Mouse (Mus musculus): ENCODE results near the gene Adprhl1. TPM values are rescaled to one million over a fixed set of nuclear protein-coding genes. Genes with fewer than 3 reads are reported as not detected.

Gene Adprhl1
- total RNA-seq, 2 experiments from 2014 or later = 47.4 to 71.2 TPM

- intact Hi-C loops (cut with DNase I) = no loop called here
- no peak for DNase-seq
Observed at GRCm38 (mm10) chr8:13234803-13235202, 19.2 kb downstream of the Adprhl1 start.

GRCm38 (mm10) chr8:13230471-13230870 is 23.5 kb downstream of the Adprhl1 start:
- intact Hi-C loops (cut with DNase I) = no loop called here
- DNase-seq = no peak

DNA sequence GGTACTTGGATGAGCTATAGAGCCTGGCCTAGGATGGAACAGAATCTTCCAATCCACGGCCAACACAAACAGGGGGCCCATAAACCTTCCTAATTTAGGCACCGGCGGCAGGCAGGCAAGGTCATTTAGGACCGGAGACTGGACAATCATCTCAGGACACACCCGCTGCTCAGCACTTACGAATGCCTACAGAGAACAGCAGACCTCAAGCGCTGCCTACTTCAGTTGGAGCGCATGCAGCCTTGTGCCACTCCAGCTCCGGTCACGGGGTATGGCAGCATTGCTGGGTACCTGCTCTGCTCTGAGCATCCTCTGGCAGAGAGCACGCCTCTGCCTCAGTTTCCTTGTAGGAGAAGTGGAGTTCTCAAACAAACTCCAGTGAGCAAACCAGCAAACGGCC is 24.2 kb downstream of the Adprhl1 start:
- intact Hi-C loops (cut with DNase I) = loop anchor here (10.0 kb wide), 1 partner anchor 255 kb away; no protein-coding TSS in a partner anchor
- DNase-seq = no peak

GRCm38 (mm10) chr8:13228923-13229610 is 24.9 kb downstream of the Adprhl1 start:
- no peak for DNase-seq
- intact Hi-C loops (cut with DNase I) = loop anchor here (10.0 kb wide), 1 partner anchor 254 kb away; no protein-coding TSS in a partner anchor

- no peak for DNase-seq
- intact Hi-C loops (cut with DNase I) = loop anchor here (10.0 kb wide), 1 partner anchor 252 kb away; no protein-coding TSS in a partner anchor
Observed at GRCm38 (mm10) chr8:13227184-13227583, 26.8 kb downstream of the Adprhl1 start.

- DNase-seq = no peak
- intact Hi-C loops (cut with DNase I) = loop anchor here (10.0 kb wide), 1 partner anchor 251 kb away; no protein-coding TSS in a partner anchor
Observed at GRCm38 (mm10) chr8:13226288-13226687, 27.7 kb downstream of the Adprhl1 start.

DNA sequence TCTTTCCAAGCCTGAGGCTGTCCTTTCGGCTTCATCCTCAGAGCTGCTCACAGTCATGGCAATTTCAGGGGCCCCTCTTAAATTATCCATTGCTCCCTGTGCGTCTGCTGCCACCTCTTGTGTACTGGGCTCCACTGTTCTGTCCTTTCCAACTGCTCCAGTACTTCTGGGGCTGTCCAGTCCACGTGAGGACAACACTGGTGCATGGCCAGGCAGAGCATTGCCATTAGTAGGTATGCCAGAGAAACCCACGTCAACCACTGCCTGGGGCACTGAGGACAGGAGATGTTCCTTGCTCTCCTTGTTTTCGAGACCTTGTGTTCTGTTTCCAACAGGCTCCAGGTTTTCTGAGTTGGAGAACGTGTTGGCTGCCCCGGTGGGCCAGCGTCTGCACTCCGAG is 29.5 kb downstream of the Adprhl1 start:
- no peak for DNase-seq
- intact Hi-C loops (cut with DNase I) = loop anchor here (10.0 kb wide), 1 partner anchor 250 kb away; no protein-coding TSS in a partner anchor

- intact Hi-C loops (cut with DNase I) = no loop called here
- DNase-seq = no peak
Observed at GRCm38 (mm10) chr8:13218441-13218840, 35.5 kb downstream of the Adprhl1 start.

DNA sequence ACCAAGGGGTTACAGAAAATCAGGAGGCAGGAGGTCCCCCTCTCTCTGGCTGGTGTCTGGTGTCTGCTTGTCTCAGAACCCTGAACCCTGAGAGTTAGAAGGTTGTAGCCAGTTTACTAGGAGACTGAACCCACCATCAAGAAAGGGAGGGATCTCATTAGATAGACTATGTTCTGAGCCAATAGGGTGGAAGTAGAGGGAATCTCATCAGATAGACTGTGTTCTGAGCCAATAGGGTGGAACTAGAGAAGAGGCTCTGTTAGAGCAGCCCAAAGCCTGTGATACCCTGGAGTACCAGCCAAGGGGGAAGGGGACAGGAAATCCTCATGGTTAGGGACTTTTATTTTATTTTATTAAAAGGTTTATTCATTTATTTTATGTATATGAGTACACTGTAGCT is 36.0 kb downstream of the Adprhl1 start:
- intact Hi-C loops (cut with DNase I) = no loop called here
- DNase-seq = no peak

- intact Hi-C loops (cut with DNase I) = no loop called here
- DNase-seq = no peak
Observed at GRCm38 (mm10) chr8:13217093-13217492, 36.9 kb downstream of the Adprhl1 start.

DNA sequence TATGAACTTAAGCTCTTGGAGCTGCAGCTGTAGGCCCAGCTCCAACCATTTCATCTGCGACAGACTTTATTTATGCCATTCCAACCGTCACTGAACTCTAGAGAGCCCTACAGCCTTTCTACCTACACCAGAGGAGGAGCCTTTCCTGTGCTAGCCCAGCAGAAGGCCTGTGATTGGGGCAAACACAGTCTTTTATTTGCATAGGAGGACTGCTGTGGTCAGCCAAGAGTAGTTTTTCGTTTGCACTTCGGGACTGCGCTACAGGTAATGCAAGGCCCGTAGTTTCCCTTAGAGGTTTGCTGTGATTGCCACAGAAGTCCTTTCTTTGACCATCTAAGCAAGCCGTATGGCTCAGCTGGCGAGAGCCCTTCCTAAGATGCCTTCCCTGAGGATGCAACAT is 37.6 kb downstream of the Adprhl1 start:
- DNase-seq = no peak
- intact Hi-C loops (cut with DNase I) = no loop called here

DNA sequence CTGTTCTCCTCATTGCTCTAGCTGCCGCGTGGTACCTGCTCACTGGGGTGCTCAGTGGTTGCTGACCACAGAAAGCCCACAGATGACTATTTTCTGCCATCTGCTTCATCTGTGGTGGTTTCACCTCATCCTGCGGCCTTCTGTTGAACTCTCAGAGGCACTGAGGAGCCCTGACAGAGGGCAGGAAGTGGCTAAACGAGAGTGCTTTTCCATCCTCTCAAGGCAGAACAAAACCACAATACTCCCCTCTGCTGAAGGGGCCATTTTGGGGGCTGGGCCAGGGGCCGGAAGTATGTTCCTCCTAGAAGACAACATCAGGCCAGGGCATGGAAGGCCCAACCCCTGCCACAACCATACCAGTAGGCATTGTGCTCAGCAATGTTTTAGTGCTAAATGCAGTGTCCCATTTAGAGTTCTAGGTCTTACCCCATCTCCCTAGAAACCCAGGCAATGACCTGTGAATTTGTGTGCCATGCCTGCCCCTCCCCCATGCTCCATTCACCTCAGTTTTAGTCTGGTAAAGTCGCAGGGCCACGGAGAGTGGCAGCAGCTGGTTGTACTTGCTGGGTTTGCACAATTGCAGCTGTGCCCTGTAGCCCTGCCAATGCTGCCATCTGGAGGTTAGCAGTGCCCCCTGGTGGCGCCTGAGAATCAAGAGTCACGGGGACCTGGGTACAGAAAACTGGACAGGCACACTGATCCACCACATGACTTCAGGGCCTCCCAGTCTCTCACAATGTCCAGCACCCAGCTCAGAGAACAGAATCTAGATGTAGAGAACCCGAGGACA is 40.3 kb downstream of the Adprhl1 start:
- peak; percentile 87 to 95 for DNase-seq
- intact Hi-C loops (cut with DNase I) = loop anchor here (2.0 to 5.0 kb wide), 2 partner anchors 41 to 106 kb away; partner anchors contain the start of genes Adprhl1, Cul4a and Pcid2

- peak in 1 of 2 experiments; percentile 38 for DNase-seq
- intact Hi-C loops (cut with DNase I) = loop anchor here (5.0 to 10.0 kb wide), 4 partner anchors 37 to 102 kb away; partner anchors contain the start of genes Cul4a, Lamp1 and Pcid2
Observed at GRCm38 (mm10) chr8:13209770-13210169, 44.2 kb downstream of the Adprhl1 start.

DNA sequence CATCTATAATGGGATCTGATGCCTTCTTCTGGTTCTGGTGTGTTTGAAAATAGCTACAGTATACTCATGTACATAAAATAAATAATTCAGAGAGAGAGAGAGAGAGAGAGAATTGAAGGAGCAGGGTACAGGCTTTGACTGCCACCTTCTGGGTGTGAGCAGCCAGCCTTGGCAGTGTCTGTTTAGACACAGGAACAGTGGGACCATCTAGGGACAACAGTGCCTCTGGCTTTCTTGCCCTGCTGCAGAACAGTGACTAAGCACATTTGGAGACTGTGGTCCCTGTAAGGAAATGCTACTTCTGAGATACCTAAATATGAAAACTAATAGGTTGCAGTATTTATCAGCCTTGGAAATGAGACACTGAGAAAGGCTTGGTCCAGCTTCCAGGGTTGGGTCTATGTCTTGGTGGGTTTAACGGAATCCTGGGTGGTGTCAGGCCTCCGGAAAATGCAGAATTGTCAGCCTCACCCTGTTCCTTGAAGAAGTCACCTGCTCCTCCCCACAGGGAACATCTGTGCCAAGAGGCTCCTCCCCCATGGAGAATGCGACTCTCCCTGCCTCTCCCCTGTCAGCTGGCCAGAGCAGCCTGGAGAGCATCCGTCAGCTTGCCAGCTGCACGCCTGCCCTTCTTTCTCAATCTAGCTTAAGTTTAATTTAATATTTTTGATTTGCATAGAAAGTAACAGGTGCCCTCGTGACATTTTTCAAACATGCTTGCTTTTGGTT is 45.2 kb downstream of the Adprhl1 start:
- intact Hi-C loops (cut with DNase I) = loop anchor here (5.0 to 10.0 kb wide), 3 partner anchors 36 to 76 kb away; partner anchors contain the start of gene Lamp1

DNA sequence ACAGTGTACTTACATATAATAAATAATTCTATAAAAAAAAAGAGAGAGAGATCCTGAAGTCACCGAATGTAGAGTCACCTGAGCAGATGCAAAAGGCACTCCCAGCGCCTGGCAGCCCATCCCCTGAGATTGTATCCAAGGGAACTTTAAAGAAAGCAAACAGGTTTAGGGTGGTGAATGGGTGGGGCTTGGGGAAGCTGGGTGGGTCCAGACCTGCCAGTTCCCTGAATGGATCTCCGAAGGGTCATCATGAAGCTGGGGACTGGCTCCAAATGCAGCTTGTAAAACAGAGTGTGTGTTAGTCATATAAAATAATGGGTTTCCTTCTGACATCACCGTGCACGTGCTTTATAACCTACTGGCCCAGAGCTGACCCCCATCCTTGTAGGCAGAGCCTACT is 47.7 kb downstream of the Adprhl1 start:
- no peak for DNase-seq
- intact Hi-C loops (cut with DNase I) = loop anchor here (2.0 to 10.0 kb wide), 4 partner anchors 17 to 74 kb away; partner anchors contain the start of gene Lamp1

More for the DNA sequence above, 45.2 kb downstream of the Adprhl1 start:
- DNase-seq = peak; percentile 49 to 77

DNA sequence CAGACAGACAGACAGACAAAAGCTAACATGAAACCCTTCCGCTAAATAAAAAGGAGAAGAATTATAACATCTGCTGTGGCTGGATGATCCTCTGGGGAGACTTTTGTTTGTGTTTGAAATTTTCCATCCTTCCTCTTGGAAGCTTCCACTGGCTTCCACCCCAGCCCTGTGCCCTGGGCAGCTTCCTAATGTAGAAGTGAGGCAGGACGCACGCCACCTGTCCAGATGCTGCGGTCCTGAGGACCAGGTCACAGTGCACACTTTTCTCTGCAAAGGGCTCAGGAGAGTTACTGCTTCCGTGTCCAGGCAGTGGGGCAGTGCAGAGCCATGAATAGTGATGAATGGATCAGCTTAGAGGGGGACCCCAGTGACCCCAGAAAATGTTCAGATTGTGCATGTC is 48.7 kb downstream of the Adprhl1 start:
- intact Hi-C loops (cut with DNase I) = loop anchor here (5.0 to 10.0 kb wide), 3 partner anchors 33 to 73 kb away; partner anchors contain the start of gene Lamp1
- DNase-seq = no peak

GRCm38 (mm10) chr8:13204371-13205140 is 49.4 kb downstream of the Adprhl1 start:
- intact Hi-C loops (cut with DNase I) = loop anchor here (5.0 to 10.0 kb wide), 4 partner anchors 32 to 227 kb away; partner anchors contain the start of gene Lamp1
- DNase-seq = no peak

- intact Hi-C loops (cut with DNase I) = loop anchor here (5.0 to 10.0 kb wide), 2 partner anchors 49 to 226 kb away; partner anchors contain the start of gene Lamp1
- no peak for DNase-seq
Observed at GRCm38 (mm10) chr8:13203472-13203871, 50.5 kb downstream of the Adprhl1 start.

DNA sequence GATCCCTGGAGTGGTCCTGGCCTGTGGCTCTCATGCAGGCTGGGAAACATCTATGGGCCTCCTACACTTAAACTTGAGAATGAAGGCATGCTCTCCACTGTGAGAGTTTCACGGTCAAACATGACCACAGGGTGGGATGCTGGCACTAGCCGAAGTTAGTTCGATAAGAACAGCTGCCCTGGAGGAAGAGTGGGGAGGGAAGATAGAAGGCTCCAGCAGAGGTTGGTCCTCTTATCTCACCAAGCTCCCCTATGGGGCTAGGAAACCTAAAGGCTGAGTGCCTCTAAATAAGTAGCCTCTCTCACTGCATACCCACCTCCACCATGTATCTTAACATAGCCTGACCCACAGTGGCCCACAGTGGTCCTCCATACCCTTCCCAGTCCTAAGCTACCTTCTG is 51.2 kb downstream of the Adprhl1 start:
- intact Hi-C loops (cut with DNase I) = loop anchor here (5.0 to 10.0 kb wide), 2 partner anchors 48 to 226 kb away; partner anchors contain the start of gene Lamp1
- DNase-seq = no peak
